Mouse (Mus musculus) gastrocnemius, adult 18-20 months (tissue): ENCODE measurements around the gene Spint2. TPM values are rescaled to one million over a fixed set of nuclear protein-coding genes. Genes with fewer than 3 reads are reported as not detected.
A peak's percentile ranks its signal among the peaks of the same experiment; 100 is the strongest.

Experiments used
- DNase-seq: peaks from one replicate; pipeline ENCODE4 v3.0.0; 2021; ENCODE audit warnings: low spot score
- total RNA-seq, 2 experiments: library from RNA; stranded (reverse); gene quantifications; 2 replicates each; pipeline ENCODE4 v1.2.3; 2021

Gene Spint2
- total RNA-seq, 2 experiments from 2014 or later, result 8.2 to 14.7 TPM

DNA sequence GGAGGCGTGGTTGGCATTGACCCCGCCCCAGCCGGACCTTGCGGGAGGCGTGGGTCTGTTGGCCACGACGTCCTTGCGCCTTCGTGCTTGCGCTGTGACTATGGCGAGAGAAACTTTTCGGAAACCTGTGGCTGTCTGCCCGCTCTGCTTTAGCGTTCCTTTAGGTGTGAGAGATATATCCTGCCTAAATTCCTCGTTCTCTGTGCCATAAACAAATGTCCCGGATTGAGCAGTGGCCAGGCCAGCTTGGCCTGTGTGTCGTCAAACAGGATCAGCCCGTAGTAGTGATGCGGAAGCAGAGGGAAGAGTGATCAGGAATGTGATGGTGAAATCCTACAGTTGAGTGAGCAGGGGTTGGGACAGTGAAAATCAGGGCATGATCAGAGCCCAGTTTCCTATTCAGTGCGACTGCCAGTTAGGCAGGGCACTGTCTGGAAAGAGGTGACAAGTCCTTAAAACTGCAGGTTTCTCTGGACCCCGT, 402 bp upstream of the Spint2 start:
- DNase-seq, result no peak

DNA sequence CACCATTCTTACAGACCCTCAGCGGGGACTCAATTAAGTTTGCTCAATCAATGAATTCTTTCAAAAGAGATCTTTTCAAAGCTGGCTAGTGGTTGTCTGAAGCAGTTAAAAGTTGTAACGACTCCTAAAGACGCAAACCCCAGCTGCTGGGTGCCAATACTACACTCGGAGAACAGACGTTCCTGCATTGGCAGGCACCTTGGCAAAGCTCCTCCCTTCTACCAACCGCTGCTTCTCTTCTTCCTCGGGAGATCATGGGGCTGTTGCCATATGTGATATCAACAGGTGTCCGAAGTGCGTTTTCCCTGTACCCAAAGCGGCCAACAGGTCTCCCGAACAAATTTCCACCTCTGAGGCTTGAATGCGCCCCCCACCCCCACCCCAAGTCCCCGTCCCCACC, 911 bp downstream of the Spint2 start:
- no peak for DNase-seq

DNA sequence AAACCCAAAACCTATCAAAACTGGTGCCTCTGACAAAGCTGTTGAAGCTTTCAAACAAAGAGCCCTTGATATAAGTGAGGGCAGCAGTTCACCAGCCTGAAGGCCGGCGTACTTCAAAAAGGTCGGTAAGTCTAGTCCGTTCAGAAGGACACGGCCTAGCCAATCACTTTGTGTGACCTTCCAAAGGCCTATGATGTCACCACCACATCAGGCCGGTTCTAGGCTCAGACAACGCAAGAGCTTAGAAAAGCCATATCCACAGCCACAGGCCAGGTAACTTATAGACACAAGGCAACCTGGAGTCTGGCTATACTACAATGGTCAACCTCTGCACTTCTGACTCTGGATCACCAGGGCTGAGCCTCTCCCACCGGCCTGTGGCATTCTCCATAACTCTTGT, 1.8 kb downstream of the Spint2 start:
- no peak for DNase-seq

DNA sequence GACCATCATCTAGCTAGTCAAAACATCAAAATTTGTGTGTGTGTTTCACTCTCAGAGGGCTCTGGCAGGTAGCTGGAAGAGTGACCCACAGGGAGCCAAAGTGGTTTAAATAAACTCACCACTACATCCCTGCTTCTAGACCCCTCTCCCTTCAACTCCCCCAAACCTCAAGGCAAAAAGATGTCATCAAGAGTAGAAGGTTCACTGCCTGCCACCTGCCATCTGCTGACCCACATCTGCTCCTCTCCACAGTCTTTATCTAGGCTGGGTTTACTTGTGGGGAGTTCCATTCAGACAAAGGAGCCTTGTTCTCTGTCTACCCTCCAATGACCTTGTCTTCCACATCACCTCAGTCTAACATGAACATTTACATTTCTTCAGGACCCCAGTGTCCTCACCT, 2.5 kb downstream of the Spint2 start:
- DNase-seq, result no peak

DNA sequence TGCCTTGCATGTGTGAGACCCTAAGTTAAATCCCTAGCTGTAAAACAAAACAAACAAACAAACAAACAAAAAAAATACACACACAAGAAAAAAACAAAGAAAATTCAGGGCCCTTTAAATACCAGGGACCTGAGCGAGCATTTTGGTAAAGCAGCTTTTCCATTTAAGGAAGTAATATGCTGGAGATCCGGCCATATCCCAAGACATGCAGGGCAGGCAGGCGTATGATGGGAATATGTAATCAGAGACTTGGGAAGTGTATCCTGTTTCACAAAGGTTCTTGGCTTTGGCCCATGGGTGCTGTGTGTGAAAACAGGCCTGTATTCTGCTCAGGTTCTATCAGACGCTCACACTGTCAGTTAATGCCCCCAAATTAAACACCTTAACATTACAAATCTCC, 4.2 kb downstream of the Spint2 start:
- no peak for DNase-seq

DNA sequence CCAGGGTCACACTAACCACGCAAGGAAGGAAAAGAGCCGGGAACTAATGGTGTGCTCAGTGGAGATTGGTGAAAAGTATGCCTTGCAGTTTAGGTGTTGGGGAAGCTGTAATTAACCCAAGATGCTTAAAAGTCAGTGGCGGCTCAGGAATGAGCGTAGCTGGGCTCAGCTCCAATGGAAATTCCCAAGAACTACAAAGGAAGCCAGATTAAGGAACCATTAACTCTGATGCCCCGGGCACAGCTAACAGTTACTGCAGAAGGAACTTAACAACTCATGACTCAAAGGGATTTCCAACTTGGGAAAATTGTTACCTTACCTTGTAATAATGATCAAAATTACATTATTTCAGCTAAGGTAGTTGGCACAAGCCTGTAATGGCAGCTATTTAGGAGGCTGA, 5.0 kb downstream of the Spint2 start:
- no peak for DNase-seq

DNA sequence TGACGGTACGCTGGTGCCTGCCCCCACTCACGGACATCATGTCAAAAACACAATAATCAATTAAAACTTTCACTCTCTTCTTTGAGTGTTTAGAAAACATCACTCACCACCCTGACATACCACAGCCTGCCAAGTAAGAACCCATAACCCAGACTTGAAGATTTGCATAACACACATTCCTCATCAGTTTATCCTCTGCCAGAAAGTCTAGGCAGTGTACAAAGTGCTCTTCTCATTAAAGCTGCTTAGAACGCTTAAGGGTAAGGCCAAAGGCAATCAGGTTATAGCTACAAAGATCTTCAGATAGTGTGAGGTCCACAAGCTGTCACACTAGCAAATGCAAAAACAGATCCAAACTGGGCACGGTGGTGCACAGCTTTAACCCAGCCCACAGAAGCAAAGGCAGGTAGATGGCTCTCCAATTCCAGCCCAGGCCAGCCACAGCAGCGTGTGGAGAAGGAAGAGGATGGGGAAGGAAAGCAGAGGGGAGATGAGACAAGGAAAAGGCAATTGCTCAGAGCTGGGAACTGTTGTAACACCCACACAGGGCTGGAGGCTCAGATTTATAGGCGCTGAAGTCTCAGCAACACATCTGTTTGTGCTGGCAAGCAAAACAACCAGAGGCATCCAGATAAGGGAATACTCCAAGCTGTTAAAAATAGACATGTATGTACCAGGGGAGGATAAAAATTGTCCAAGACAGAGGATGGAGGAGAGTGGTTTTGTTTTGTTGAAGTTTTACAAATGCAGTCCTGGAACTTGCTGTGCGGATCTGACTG, 9.8 kb downstream of the Spint2 start:
- no peak for DNase-seq

DNA sequence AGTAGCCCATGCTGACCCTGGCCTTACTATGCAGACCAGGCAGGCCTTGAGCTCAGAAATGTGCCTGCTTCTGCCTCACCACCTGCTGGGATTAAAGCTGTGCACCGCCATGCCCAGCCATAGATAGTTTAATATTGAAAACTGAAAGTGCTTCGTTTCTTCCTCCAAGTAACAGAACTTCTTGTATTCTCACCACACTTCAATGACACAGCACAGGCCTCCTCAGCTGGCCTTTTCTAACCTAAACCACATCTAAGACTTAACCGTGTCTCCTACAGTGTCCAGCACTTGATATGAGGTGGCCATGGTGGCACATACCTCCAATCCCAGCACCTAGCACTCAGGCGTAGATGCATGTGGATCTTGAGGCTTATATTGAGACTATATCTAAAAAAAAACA, 11.3 kb downstream of the Spint2 start:
- no peak for DNase-seq

DNA sequence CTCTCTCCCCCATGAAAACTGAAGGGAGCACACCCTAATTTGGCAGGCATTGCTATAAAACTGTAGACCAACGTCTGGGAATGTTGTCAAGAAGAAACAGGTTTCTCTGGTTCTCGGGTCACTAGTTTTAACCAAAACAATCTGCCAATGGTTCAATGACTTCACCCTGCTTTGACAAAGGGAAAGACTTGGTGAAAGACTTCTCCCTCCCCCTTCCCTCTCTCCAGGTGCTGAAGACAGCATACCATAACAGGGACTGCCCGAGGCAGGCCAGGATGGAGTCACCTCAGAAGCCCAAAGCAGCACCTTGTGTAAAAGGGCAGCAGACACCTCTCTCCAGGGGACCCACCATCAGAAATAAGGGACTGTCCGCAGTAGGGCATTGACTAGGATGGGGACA, 14.8 kb downstream of the Spint2 start:
- DNase-seq, result no peak

DNA sequence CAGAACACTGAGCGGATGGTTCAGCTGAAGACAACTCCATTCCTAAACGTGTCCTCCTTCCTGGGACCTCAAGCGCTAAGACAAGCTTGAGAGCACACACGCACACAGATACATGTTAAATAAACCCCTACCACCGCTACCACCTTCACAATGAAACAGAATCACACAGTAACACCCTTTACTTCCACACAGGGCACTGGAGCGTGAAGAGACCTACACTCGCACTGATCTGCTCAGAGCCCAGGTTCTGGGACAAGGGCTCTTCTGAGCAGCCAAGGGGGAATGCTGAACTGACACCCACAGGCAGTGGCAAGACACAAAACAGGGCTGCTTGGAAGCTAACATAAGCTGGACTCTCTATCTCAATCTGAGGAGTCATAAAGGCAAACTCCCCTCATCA, 16.1 kb downstream of the Spint2 start:
- no peak for DNase-seq

DNA sequence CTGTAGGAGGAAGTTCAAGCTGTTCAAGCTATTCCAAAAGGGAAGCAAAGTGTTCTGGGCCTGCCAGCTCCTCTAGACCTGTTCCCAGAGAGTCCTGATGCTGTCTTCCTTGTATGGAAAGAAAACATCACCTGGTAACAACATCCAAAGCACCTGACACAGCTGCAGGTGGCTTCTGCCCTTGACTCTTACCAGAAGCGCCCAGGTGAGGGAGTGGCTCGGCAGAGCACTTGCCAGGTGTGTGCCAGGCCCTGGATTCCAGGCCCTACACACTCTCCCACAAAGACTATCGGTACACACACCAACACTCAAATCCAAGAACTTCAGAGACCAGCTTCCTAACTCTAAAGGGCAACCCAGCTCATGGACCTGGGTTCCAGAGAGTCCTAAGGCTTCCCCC, 17.9 kb downstream of the Spint2 start:
- DNase-seq, result no peak

DNA sequence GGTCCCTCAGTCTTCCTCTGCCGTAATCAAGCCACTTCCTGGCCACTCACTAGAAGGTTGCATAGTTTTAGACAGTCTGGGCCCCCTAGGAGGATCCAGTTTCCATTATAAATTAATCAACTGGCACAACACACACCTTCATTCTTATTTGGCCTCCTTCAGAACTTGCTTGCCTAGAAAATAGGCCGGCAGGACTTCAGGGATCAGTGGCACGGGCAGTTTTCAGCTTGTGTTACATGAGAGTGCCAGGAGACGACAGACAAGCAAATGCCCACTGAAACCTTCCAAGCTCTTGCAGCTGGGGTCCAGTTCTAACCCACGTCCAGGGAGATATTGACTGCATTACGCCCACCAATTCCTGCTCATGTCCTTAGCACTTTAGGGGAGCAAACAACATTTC, 19.6 kb downstream of the Spint2 start:
- peak; percentile 16 for DNase-seq

DNA sequence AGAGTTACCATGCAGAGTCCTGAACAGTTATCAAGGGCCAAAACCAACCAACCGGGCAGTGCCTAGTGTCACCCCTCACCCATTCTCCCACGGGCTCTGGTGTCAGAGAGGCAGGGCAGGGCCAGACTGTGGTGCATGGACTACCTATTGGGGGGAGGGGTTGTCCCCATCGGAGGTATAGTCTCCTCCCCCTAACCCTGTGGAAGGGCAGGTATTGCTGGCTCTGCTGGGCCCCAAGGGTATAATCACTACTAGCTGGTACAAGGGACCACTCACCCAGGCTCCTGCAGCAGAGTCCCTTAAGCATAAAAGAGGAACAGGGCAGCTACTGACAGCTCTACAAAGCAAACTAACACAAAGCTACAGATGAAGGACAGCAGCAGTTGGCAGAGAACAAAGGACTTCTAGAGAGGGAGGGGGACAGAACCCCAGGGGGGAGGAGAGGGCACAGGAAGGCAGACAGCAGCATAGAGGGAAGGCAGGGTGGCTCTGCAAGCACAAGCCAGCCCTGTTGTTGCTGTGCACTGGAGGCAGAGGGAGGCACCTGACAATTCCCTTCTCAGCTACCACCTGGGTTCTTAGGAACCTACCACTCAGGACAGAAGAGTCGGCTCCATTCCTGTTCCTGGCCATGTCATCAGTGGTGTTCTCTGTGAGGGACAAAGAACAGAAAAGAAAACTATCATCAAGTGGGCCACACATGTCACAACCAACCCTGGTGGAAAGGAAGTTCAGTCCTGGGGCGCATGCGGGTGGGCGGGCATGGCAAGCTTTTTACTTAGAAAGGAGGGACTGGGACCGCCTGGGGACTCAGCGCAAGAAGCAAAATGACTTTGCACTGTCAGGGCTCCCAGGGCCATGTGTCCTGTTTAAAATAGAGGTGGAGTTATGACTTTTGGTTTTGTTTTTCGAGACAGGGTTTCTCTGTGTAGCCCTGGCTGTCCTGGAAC, 21.7 kb downstream of the Spint2 start:
- no peak for DNase-seq

DNA sequence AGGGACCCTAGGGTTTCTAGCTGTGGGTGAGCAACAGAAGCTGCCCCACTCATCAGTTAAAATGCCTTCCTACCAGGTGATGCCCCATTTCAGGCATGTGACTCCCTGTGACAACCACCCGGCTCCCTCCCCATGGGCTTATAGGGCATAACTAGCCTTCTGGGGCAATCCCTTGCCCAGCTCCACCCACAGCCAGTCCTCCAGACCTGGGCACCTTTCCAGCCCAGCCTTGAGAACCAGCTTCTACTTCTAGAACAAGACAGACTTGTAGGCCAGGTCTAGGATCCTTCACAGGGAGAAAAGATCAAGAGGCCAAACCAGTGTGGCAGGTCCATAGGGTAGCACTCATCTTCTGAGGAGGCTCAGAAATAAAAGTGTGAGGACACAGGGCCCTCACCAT, 24.3 kb downstream of the Spint2 start:
- DNase-seq, result no peak

DNA sequence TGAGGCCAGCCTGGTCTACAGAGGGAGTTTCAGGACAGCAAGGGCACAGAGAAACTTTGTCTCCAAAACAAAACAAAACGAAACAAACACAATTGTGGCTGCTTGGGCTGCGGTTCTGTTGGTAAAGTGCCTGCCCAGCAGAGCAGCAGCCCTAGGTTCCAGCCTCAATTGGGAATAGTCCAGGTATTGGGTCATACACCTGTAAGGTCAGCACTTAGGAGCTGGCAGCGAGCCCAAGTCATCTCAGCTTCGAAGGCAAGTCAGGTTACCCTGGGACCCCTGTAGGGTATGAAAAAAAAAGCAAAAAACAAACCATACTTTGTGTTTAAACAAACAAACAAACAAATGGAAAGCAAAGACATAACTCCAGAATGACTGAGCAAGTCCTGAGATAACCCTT, 25.8 kb downstream of the Spint2 start:
- no peak for DNase-seq

DNA sequence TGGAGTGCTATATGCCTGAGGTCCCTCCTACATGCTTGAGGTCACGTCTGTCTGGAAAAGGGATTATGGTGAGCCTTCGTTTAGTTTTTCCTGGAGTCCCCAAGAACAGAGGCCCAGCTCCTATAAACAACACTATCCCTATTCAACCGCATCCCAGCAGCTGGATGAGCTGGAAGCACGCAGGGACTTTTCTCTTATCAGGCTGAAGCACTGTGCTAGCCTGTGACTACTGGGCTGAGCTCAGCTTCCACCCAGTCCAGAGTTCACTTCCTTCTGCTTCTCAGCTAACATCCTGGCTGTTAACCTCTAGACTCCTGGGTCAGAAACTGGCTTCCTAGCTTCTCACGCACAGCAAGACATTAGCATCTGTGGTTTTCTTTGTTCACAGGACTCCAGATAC, 27.9 kb downstream of the Spint2 start:
- no peak for DNase-seq

DNA sequence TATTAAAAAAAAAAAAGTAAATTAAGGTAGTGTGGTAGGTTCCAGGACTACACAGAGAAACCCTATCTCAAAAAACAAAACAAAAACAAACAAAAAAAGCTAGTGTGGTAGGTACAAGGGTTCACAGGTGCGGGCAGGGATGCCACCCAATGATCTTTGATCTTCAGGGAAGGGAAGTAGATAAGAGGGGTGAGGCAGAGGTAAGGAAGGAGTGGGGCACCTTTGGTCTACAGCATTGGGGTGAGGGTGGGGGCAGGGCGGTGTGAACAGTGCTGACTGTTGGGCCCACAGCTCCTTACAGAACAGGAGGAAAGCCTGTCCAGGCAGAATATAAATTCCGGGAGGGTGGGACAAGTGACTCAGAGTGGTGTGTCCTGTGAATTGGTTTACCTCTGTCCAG, 30.5 kb downstream of the Spint2 start:
- no peak for DNase-seq

DNA sequence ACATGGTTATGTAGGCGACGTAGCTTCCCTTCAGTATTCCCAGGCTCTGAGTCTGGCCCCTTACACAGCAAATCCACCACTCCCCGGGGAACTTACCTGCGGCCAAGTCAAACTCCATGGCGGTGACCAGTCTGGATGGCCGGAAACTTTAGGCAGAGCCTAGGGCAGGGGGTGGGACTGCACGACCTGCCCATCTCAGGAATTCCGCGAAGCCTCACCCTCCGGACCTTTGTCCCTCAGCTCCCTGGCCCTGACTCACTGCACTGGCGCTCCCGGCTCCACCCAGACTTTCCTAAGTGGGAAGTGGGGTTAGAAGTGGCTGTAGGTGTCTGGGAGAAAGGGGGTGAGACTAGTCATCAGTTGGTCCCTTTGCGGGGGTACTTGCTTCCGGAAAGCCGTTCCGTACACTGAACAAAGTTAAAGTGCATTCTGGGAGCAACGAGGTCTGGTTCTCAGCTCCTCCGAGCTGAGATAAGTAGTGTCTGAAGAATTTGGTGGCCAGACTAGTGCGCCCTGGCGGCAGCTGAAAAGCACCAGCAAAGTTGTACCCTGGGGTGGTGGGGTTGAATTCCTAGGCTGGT, 33.4 kb downstream of the Spint2 start, which contains the start of gene 2200002D01Rik:
TSS of gene 2200002D01Rik (minus strand) at position 206 of the 581 bp plus-strand sequence.
- no peak for DNase-seq

DNA sequence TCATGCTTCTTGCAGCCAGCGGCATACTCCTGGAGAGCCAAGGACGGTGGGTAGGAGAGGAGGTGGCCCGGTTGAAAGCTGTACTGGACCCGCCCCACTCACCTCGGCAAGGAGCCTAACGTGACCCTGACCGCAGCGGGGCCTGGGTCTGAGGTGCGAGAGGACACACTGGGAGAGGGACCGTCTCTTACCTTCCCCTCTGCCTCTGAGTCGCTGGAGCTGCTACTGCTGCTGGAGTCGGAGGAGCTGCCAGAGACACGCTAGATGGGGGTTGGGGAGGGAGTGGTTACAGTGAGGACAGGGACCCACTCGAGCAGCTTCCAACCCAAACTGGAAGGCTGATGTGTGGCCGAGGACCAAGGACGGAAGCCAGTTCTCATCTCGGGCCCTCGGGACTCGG, 34.0 kb downstream of the Spint2 start:
- no peak for DNase-seq

DNA sequence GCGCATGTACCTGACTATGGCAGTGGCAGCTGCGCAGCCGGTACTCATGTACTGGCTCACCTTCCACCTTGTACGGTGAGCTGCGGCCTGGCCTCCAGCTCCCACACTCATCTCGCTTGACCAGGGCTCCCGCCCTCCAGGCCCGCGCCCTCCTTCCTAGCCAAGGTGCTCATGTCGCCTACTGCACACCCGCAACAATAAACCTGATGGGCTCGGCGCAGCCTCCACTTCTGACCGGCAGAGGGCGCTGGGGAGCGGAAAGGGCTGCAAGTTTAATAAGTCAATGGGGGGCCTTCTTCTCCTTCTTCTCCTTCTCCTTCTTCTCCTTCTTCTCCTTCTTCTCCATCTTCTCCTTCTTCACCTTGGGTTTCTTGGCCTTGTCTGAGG, 34.4 kb downstream of the Spint2 start:
- peak; percentile 79 for DNase-seq

DNA sequence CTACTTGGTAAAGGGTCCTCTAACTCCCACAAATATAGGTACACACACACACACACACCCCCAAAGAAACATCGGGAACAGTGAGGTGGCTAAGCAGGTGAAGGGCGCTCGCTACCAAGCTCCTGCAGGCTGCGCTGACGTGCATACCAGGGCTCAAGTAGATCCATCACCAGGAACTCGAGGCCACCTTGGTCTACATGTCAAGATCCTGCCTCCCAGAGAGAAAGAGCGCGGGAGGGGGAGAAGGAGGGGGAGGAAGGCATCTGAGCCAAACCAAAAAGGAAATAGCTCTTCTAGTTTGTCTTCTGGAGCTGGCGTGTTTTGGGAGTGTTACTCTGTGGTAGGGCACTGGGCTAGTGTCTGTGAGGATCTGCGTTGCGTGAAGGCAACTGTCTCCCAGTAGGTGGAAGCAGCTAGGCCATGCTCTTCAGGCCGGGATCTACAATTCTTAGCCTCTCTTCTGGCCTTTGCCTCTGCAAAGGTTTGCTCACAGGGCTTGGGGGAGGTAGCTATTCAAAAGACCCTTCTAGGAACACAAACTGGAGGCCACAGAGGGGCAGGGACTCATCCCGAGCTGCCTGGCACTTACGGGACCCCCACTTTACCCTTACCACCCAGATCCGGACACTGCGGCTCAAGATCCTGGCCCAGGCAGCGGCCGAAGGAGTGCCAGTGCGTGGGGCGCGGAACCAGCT, 34.9 kb downstream of the Spint2 start:
- no peak for DNase-seq

DNA sequence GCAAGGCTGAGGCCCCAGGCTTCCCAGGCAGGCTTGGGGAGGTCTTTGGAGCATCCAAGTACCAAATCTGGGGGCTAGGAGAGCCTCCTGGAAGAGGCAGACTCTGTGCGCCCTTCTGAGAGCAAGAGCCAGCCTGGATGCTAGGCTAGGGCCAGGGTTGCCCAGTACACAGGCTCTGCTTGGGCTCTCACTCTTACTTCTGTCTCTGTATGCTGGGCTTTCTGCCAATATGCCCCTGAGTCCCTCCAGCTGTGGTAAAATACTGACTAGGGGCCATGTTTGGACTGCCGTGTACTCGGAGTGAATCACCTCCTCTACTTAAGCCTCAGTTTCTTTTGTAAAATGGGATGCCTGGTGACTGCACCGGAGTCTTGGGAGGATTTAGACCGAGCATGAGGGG, 35.7 kb downstream of the Spint2 start:
- no peak for DNase-seq
